12 mouse cellular contexts compared by ENCODE assay signal in the genomic region with DNA sequence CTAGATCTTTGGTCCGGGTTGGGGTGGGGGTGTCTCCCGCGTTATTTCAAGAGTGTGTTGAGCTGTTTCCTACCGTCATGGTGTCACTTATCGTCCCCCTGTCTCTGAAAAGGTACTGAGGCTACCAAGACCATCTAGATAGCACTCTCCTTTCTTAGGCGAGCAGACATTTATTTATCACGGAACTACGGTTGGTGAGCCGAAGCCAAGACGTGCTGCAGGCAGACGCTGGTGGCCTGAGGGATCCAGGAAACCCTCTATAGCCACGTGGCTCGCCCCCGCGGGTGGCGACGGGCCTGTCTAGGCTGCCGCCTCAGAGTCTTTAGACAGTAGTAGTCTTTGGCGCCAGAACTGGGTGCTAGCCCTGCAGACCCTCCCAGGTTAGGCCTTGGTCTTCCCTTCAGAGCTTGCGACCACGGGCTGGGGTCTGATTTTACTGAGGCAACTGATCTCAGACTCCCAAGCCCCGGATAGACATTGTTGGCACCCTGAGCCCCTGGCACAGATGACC. TPM values are rescaled to one million over a fixed set of nuclear protein-coding genes. Genes with fewer than 3 reads are reported as not detected.
A peak's percentile ranks its signal among the peaks of the same experiment; 100 is the strongest.
DNase-seq lines count a peak whose midpoint lies in the region; ATAC-seq and TF ChIP-seq lines count a peak whose summit lies in the region.
"Had no signal": no experiment of that assay in that cellular context is flagged by ENCODE, and none has a peak within 500 bp of the region (broad histone marks: within the 10 kb centered on the region; RNA-seq: fewer than 3 reads in every experiment).

No protein-coding gene starts in this region.

- peak overlapping the region; percentile 89 for H3K4me2 ChIP-seq in midbrain, embryonic 12.5 days (replicated peaks)
- no peak overlapping the region for H3K4me2 ChIP-seq in stomach, postnatal 0 days (replicated peaks; ENCODE audit: low read depth)

- peaks cover 94% of the 10 kb centered on the region for H3K27me3 ChIP-seq in midbrain, embryonic 12.5 days
- peaks cover 41% of the 10 kb centered on the region for H3K27me3 ChIP-seq in stomach, postnatal 0 days (ENCODE audit: control insufficient read depth, insufficient read depth, low read length)

- no peak for TF ChIP-seq EP300 in stomach, postnatal 0 days (optimal IDR thresholded peaks at IDR 0.05)

- WGBS in midbrain, embryonic 12.5 days = under 1% methylated on average over 22 of the region's 22 CpGs
- whole genome bisulfite sequencing in stomach, postnatal 0 days = 3% methylated on average over 22 of the region's 22 CpGs

- no peak overlapping the region; the same call in 1 of the 2 replicates for H3K9ac ChIP-seq in midbrain, embryonic 12.5 days (replicated peaks)
- H3K9ac ChIP-seq in stomach, postnatal 0 days (ENCODE audit: low read length) = no peak overlapping the region
- H3K9ac ChIP-seq: heart, embryonic 12.5 days had no signal

- DNase-seq in cerebellum, adult 11 months = peak; percentile 50
- peak; percentile 23 for DNase-seq in ES-CJ7 (ENCODE audit: low read depth, low spot score)
- DNase-seq in embryo, embryonic 9.5 days (ENCODE audit: extremely low spot score) = peak; percentile 42
- DNase-seq in stomach, postnatal 0 days (ENCODE audit: low spot score) = no peak
- no peak for DNase-seq in thymus, postnatal 36 days
- DNase-seq in urinary bladder, adult 2 months (ENCODE audit: low spot score) = no peak
- DNase-seq: kidney, adult 18-20 months; lung, postnatal 36 days; thymus, adult 18-20 months had no signal

- no peaks in the 10 kb centered on the region for H3K9me3 ChIP-seq in midbrain, embryonic 12.5 days
- H3K9me3 ChIP-seq in stomach, postnatal 0 days (ENCODE audit: control insufficient read depth, low read length) = no peaks in the 10 kb centered on the region
- H3K9me3 ChIP-seq: heart, embryonic 12.5 days had no signal

- no peaks in the 10 kb centered on the region for H3K36me3 ChIP-seq in midbrain, embryonic 12.5 days
- no peaks in the 10 kb centered on the region for H3K36me3 ChIP-seq in stomach, postnatal 0 days (ENCODE audit: control insufficient read depth, insufficient read depth, low read length)
- H3K36me3 ChIP-seq: heart, embryonic 12.5 days had no signal

- no peak for TF ChIP-seq CTCF in stomach, postnatal 0 days (IDR thresholded peaks at IDR 0.05; ENCODE audit: low read depth)

- no peak for ATAC-seq in cerebellum, adult (ENCODE audit: insufficient number of reproducible peaks, low FRiP score, low TSS enrichment)
- no peak for ATAC-seq in midbrain, embryonic 12.5 days (ENCODE audit: low FRiP score, low read depth)
- no peak for ATAC-seq in stomach, postnatal 0 days (ENCODE audit: low FRiP score, low TSS enrichment)

- peak overlapping the region; percentile 73 for H3K27ac ChIP-seq in midbrain, embryonic 12.5 days (replicated peaks)
- no peak overlapping the region for H3K27ac ChIP-seq in stomach, postnatal 0 days (replicated peaks)

- peak overlapping the region; percentile 69 for H3K4me3 ChIP-seq in midbrain, embryonic 12.5 days
- no peak overlapping the region for H3K4me3 ChIP-seq in stomach, postnatal 0 days (ENCODE audit: low read depth, low read length)
- H3K4me3 ChIP-seq: heart, embryonic 12.5 days had no signal

- peaks cover 49% of the 10 kb centered on the region for H3K4me1 ChIP-seq in midbrain, embryonic 12.5 days
- no peaks in the 10 kb centered on the region for H3K4me1 ChIP-seq in stomach, postnatal 0 days (replicated peaks; ENCODE audit: control insufficient read depth, insufficient read depth)

RNA-seq across cellular contexts. Expression of a gene that starts 2.1 kb away (rescaled TPM):
- polyA plus RNA-seq in midbrain, embryonic 12.5 days (2016; fragmentation: Nextera tagmentation; extraction: Ambion mirVana) = 8.4 and 15.6 TPM in 2 replicates
- polyA plus RNA-seq in stomach, postnatal 0 days (2015; fragmentation: Nextera tagmentation; extraction: Ambion mirVana) = not detected in 2 replicates
- polyA plus RNA-seq in urinary bladder, adult 2 months (2012; rRNA removed) = not detected in 2 replicates
- polyA plus RNA-seq: heart, embryonic 12.5 days had no signal

Comparison
In these comparisons a context has a peak if more than half of its experiments do, and no peak if none do; other contexts are left out.
1. DNase-seq: peak in cerebellum, adult 11 months (single experiment), ES-CJ7 (single experiment) and embryo, embryonic 9.5 days (single experiment); none in stomach, postnatal 0 days (single experiment), thymus, postnatal 36 days (0 of 2) and urinary bladder, adult 2 months (single experiment).